Mouse (Mus musculus) natural killer cell, adult 2 months (primary cell): ENCODE measurements around the gene Ptcra.
A peak's percentile ranks its signal among the peaks of the same experiment; 100 is the strongest.

Source experiments
- DNase-seq, 2 experiments: peaks; one replicate each; pipeline ENCODE4 v3.0.0; 2022; ENCODE audit warnings: low spot score in 2 of 2

The Ptcra gene

DNA sequence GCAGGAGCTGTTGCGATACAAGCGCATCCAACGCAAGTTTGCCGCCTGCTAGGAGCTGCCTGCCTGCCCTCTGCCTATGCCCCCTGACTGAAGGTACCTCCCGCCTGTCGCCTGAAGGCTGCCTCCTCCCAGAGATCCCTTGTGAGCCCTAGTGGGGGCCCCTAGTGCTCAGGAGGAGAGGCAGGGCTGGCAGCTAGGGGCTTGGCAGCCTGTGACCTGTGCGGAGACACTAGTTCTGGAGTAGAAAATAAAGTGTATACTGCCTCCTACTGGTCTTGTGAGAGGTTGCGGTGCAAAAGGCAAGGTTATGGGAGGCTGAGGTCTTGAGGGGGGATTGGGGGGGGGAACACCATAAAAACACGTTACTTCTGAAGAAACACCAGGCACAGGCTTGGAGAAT is 38.2 kb downstream of the Ptcra start:
- peak; percentile 44 to 46 for DNase-seq

DNA sequence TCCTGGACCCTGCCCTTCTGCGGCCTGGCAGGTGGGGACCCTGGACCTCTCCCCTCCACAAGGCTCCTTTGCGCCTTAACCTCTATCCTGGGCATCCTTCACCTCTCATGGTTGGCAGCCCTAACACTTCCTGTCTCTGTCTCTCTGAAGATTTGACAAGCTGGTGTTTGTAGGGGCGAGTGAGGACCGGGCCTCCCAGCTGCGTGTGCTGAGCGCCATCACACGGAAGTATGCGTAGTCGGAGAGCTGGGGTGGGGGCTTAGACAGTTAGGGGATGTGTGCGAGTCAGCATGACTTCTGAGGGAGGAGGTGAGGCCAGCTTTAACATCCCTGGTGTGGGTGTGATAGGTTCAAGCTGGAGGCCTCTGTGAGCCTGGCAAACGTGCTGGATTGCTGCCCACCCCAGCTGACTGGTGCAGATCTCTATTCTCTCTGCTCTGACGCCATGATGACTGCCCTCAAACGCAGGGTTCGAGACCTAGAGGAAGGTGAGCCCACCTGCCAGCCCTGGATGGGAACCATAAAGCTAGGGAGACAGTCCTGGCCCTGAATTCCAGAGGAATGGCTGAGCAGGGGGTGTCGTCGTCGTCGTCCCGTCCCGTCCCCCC is 38.9 kb downstream of the Ptcra start:
- DNase-seq, result no peak

DNA sequence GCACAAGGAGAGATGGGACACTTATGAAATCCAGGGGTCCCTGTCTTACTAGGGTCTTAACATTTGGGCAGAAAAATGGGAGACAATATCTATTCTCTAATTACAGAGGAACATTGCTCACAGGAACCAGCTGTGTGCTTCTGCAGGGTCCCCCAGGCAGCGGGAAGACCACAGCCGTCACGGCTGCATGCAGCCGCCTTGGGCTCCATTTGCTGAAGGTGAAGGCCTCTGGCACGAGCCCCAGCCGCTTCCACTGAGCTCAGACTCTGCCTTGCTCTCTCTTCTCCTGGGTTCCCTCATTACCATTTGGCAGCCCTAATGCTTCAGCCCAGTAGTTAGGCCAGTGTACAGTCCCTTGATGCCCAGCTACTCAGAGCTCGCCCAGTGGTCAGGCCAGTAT is 42.4 kb downstream of the Ptcra start:
- no peak for DNase-seq

DNA sequence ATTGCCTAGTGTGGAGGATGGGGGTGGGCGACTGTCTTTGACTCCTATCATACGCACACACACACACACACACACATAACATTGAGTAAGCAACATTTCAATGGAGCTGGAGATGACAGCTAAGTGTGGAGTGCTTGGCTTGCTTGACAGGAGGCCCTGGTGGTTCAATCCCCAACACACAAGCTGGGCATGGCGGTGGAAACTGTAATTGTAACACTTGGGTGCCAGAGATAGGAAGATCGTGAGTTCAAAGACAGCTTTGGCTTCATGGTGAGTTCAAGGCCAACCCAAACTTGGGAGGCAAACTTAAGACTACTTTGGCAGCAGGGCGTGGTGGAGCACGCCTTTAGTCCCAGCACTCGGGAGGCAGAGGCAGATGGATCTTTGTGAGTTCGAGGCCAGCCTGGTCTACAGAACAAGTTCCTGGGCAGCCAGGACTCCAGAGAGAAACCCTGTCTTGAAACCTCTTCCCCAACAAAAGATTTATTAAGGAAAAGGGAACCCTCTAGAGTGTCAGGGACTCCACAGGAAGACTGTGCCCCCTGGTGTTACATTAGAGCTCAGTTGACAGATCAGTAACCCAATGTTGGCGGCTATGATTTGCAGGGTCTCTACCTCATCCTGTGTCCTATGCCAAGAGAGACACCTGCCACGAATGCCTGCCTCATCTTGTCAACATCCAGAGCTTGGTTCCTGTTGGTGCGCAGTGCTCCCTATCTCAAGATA is 48.6 kb downstream of the Ptcra start:
- peak in 1 of 2 experiments; percentile 9 for DNase-seq

DNA sequence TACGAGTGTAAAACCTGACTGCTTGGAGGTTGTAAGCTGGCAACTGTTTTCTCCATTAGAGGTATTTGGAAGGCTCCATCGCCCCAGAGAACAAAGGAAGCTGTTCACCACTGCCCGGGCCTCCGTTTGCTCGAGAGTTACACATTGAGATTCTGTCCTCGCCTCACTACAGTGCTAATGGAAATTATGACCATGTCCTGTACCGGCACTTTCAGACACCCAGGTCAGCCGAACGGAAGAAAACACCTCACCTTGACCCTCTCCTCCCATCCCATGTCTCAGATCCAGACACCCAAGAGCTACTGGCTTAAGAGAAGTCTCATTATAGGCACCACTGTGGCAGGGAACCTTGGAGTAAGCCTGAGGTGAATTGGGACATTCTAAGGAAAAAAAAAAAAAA is 49.7 kb downstream of the Ptcra start:
- no peak for DNase-seq

DNA sequence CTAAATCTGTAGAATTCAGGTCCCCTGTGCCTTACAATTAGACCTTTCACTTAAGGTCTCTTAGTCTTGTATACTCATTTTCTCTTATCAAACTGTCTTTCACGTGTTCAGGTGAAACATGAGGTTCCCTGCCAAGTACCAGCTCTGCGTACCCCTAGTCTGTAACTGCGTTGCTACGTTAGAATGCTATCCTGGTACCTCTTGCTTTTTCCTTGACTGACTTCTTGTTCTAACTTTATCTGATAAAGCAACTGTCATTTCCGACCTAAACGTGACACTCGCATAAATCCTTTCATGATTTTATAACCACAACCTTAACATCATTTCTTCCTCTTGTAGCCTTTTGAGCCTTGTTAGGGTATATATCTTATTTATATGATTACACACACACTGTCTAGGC is 51.1 kb downstream of the Ptcra start:
- DNase-seq, result no peak

DNA sequence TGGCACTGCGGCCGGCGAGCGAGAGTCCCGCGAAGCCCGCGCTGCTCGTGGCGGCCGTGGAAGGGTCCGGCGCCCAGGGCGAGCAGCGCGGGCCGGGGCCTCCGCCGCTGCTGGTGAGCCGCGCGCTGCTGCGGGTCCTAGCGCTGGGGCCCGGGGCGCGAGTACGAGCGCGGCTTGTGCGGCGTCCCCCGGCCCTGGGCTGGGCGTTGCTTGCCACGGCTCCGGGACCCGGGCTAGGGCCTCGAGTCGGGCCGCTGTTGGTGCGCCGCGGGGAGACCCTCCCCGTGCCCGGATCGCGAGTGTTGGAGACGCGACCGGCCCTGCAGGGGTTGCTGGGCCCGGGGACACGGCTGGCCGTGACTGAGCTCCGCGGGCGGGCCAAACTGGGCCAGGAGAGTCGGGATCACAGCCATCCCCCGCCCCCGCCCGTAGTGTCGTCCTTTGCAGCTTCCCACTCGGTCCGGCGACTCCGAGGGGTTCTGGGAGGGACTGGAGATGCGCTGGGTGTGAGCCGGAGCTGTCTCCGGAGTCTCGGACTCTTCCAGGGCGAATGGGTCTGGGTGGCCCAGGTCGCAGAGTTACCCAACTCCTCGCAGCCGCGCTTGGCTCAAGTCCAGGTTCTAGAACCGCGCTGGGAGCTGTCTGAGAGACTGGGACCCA is 51.8 kb downstream of the Ptcra start:
- DNase-seq, result no peak

DNA sequence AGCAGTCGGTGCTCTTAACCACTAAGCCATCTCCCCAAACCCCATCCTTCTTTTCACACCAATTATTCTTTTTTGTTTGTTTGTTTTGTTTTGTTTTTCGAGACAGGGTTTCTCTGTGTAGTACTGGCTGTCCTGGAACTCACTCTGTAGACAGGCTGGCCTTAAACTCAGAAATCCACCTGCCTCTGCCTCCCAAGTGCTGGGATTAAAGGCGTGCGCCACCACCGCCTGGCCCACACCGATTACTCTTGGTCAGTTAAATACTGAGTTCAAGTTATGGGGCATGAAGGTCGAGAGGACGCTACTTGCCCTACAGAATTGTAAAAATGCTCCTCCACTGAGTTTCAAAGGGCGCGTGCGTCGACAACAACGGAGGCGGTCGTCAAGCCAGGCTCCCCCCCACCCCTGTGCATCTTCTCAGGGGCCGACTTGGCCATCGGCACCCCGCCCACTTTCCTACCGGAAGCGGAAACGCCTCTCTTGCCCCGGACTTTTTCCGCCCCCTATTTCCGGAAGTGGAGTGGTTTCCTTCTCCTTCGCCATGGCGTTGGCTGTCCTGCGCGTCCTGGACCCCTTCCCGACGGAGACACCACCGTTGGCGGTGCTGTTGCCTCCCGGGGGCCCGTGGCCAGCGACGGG is 52.4 kb downstream of the Ptcra start, which contains the start of gene Pex6:
Gene Pex6 (plus strand): TSS at position 505 of the 639 bp plus-strand sequence.
- peak; percentile 91 to 92 for DNase-seq

DNA sequence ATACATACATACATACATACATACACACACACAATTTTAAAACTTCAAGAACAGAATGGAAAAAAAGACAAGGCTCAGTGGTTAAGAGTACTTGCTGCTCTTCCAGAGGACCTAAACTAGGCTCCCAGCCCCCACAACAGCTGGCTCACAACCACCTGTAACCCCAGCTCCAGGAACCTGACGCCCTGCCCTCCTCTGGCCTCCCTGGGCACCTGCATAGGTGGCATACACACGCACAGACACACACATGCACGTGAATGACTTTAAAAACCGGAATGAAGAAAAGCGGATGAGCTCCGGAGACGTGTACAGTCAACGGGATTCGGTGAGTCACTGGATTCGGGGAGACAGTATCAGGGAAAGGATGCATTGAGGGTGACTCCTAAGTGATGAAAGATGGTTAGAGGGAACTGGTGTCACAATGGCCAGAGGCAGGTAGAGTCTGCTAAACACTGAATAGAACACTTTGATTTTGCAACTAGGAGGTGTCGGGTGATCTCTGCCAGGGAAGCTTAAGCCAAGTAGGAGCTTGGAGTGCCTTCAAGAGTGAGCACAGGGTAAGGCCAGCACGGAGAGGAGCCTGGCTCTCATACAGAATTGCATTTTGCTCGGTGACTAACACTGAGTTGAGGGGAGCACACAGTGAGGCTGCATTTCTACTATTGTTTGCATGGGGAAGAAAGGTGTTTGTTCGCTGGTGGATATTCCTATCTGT is 57.0 kb downstream of the Ptcra start:
- no peak for DNase-seq
